Mouse (Mus musculus) kidney, postnatal 0 days (tissue): ENCODE results near the gene Ranbp9. TPM values are rescaled to one million over a fixed set of nuclear protein-coding genes. Genes with fewer than 3 reads are reported as not detected.
A peak's percentile ranks its signal among the peaks of the same experiment; 100 is the strongest.

Experiments
- ATAC-seq: fragments of 200-750 bp; cut with Nextera tagmentation; replicated peaks from 2 replicates; pipeline ENCODE4 v1.8.0; 2017; ENCODE audit warnings: low read depth, moderate number of reproducible peaks, moderate TSS enrichment, moderate library complexity; ENCODE audit not compliant: low FRiP score
- DNase-seq: peaks from one replicate; pipeline ENCODE4 v3.0.0-alpha.2; 2016; ENCODE audit warnings: low spot score
- H3K27ac ChIP-seq: fragments of 300-500 bp; sonication (generic); 2 replicates; pipeline ENCODE4 v1.5.1; 2014; ENCODE audit warnings: mild to moderate bottlenecking
- H3K27me3 ChIP-seq: fragments of 300-500 bp; sonication (generic); 2 replicates; pipeline ENCODE4 v1.6.1; 2014; ENCODE audit warnings: low read length, mixed read lengths; ENCODE audit not compliant: insufficient read depth
- H3K36me3 ChIP-seq: fragments of 300-500 bp; sonication (generic); 2 replicates; pipeline ENCODE4 v1.6.1; 2014; ENCODE audit warnings: low read length, mixed read lengths; ENCODE audit not compliant: insufficient read depth
- H3K4me1 ChIP-seq: fragments of 300-500 bp; sonication (generic); replicated peaks from 2 replicates; pipeline ENCODE4 v1.6.1; 2014; ENCODE audit warnings: antibody characterized with exemption, low read length, mixed read lengths; ENCODE audit not compliant: insufficient read depth
- H3K4me2 ChIP-seq: fragments of 300-500 bp; sonication (generic); 2 replicates; pipeline ENCODE4 v1.6.1; 2014; ENCODE audit warnings: mild to moderate bottlenecking, low read length, moderate library complexity, mixed read lengths
- H3K4me3 ChIP-seq: fragments of 300-500 bp; sonication (generic); replicated peaks from 2 replicates; pipeline ENCODE4 v1.5.1; 2014; ENCODE audit warnings: low read depth, low read length
- H3K9ac ChIP-seq: fragments of 300-500 bp; sonication (generic); 2 replicates; pipeline ENCODE4 v1.6.1; 2014; ENCODE audit warnings: low read depth, low read length
- H3K9me3 ChIP-seq: fragments of 300-500 bp; sonication (generic); replicated peaks from 2 replicates; pipeline ENCODE4 v1.6.1; 2016; ENCODE audit warnings: low read length, inconsistent platforms, mixed read lengths
- CTCF ChIP-seq: IDR thresholded peaks from 2 replicates; pipeline ENCODE4 v1.5.1; 2016; ENCODE audit warnings: antibody characterized with exemption, low read depth, mild to moderate bottlenecking, moderate library complexity
- WGBS: fragments of 180-500 bp; shearing (Covaris S2); extraction: QIAGEN DNeasy Blood & Tissue Kit; methylation state at CpG from one replicate; pipeline ENCODE4 v1.1.7; 2014; 5-methylcytosine and 5-hydroxymethylcytosine counted together
- polyA plus RNA-seq: library from polyadenylated mRNA; unstranded; fragments of >200 nt; fragmentation: Nextera tagmentation; extraction: Ambion mirVana; gene quantifications from 2 replicates; pipeline ENCODE4 v1.2.1, GENCODE M21; 2015

Gene Ranbp9
- polyA plus RNA-seq, 1 experiment from 2014 or later = 10.6 TPM

GRCm38 (mm10) chr13:43413611-43414010, 67.5 kb downstream of the Ranbp9 start:
- 92% methylated on average over 2 of the region's 2 CpGs for WGBS
- no peaks in the 10 kb centered on the region for H3K4me1 ChIP-seq
- H3K4me2 ChIP-seq = no peak overlapping the region
- H3K9ac ChIP-seq = no peak overlapping the region
- no peak overlapping the region for H3K27ac ChIP-seq
- peaks cover 40% of the 10 kb centered on the region; the same call in 1 of the 2 replicates for H3K36me3 ChIP-seq
- H3K27me3 ChIP-seq = no peaks in the 10 kb centered on the region
- TF ChIP-seq CTCF = no peak
- H3K4me3 ChIP-seq = no peak overlapping the region
- DNase-seq (no peak), ATAC-seq (no peak)
- no peaks in the 10 kb centered on the region for H3K9me3 ChIP-seq

DNA sequence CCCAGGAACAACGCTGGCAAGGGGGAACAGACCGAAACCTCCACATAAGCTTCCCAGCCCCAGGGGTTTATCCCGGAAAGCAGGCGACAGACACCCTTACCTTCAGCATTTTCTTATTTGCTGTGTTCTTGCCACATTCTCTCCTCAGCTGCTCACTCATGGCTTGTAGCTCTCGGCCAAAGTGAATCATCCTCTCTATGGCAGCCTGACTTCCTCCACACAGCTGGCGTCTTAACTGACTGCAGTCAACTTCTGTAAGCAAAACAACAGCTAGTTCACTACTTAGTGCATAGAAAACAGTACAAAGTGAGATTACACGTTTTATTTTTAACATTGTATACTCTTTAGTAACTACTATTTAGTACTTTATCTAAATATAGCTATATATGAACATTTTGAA, 68.8 kb downstream of the Ranbp9 start:
- no peak for TF ChIP-seq CTCF
- WGBS = 89% methylated on average over 7 of the region's 7 CpGs
- H3K9ac ChIP-seq = no peak overlapping the region
- DNase-seq (no peak), ATAC-seq (no peak)
- H3K27ac ChIP-seq = no peak overlapping the region
- no peak overlapping the region for H3K4me3 ChIP-seq
- H3K36me3 ChIP-seq = peaks cover 39% of the 10 kb centered on the region; the same call in 1 of the 2 replicates
- H3K9me3 ChIP-seq = no peaks in the 10 kb centered on the region
- H3K27me3 ChIP-seq = no peaks in the 10 kb centered on the region
- H3K4me1 ChIP-seq = no peaks in the 10 kb centered on the region
- H3K4me2 ChIP-seq = no peak overlapping the region

- DNase-seq = no peak
- H3K4me1 ChIP-seq = no peaks in the 10 kb centered on the region
- no peak overlapping the region for H3K27ac ChIP-seq
- H3K9me3 ChIP-seq = no peaks in the 10 kb centered on the region
- no peak overlapping the region for H3K4me3 ChIP-seq
- H3K36me3 ChIP-seq = peaks cover 16% of the 10 kb centered on the region; the same call in 1 of the 2 replicates
- peak overlapping the region; percentile 74; the same call in 1 of the 2 replicates for H3K4me2 ChIP-seq
- no peaks in the 10 kb centered on the region for H3K27me3 ChIP-seq
- no peak for ATAC-seq
- no peak overlapping the region for H3K9ac ChIP-seq
- no peak for TF ChIP-seq CTCF
- 81% methylated on average over 5 of the region's 5 CpGs for WGBS
Observed at GRCm38 (mm10) chr13:43399576-43399975, 81.5 kb downstream of the Ranbp9 start.

DNA sequence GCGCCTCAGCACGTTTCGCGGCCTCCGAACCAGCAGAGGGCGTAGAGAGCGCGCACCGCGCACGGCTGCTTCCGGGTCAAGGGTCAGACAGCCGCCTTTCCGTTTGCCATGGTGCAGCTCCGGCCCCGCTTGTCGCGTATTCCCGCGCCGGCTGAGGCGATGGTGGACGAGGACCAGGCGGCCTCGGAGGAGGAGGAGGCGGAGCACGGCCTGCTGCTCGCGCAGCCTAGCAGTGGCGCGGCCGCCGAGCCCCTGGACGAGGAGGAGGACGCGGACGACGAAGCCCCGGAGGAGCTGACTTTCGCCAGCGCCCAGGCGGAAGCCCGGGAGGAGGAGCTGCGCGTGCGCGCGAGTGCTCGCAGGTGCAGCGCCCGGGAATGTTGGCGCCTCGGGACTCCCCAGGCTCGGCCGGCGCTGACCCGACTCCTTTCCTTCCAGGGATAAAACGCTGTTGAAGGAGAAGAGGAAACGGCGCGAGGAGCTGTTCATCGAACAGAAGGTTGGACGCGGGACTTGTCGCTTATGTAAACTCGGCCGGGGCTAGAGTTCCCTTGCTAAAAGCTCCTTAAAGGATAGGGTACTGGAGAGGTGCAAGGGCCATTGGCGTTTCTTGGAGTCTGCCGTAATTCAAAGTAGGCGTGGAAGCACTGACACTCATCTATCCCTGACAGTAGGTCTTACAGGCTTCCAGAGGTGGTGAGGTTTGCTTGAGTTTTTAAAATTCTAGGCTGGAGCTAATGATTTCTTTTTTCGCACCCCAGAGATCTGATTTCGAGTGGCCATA, 82.6 kb downstream of the Ranbp9 start, which contains the start of gene Nol7:
Gene Nol7 (plus strand): TSS at position 94 of the 784 bp plus-strand sequence.
- peak within 1 kb of the TSS; percentile 90 for H3K9ac ChIP-seq
- ATAC-seq (peak; percentile 88), DNase-seq (peak; percentile 94)
- 2% methylated on average over 72 of the region's 72 CpGs for WGBS
- TF ChIP-seq CTCF = peak; percentile 89
- H3K27me3 ChIP-seq = no peaks in the 10 kb centered on the region
- H3K27ac ChIP-seq = peak within 1 kb of the TSS; percentile 94
- H3K4me1 ChIP-seq = no peaks in the 10 kb centered on the region
- H3K36me3 ChIP-seq = peaks cover 16% of the 10 kb centered on the region; the same call in 1 of the 2 replicates
- H3K4me3 ChIP-seq = peak within 1 kb of the TSS; percentile 91
- peak within 1 kb of the TSS; percentile 74 for H3K4me2 ChIP-seq
- no peaks in the 10 kb centered on the region for H3K9me3 ChIP-seq

- WGBS = 54% methylated on average over 13 of the region's 17 CpGs
- H3K9ac ChIP-seq = no peak overlapping the region; the same call in 1 of the 2 replicates
- no peak for DNase-seq
- no peak for ATAC-seq
- H3K4me1 ChIP-seq = no peaks in the 10 kb centered on the region
- TF ChIP-seq CTCF = no peak
- H3K27ac ChIP-seq = no peak overlapping the region
- no peaks in the 10 kb centered on the region for H3K9me3 ChIP-seq
- peak overlapping the region; percentile 91 for H3K4me3 ChIP-seq
- H3K36me3 ChIP-seq = peaks cover 16% of the 10 kb centered on the region; the same call in 1 of the 2 replicates
- H3K4me2 ChIP-seq = peak overlapping the region; percentile 74; the same call in 1 of the 2 replicates
- H3K27me3 ChIP-seq = no peaks in the 10 kb centered on the region
Observed at GRCm38 (mm10) chr13:43397700-43398296, 83.3 kb downstream of the Ranbp9 start.

GRCm38 (mm10) chr13:43385321-43385720, 95.8 kb downstream of the Ranbp9 start:
- no peak overlapping the region for H3K4me2 ChIP-seq
- DNase-seq (no peak), ATAC-seq (no peak)
- no peak overlapping the region for H3K9ac ChIP-seq
- no peaks in the 10 kb centered on the region for H3K36me3 ChIP-seq
- H3K27ac ChIP-seq = no peak overlapping the region
- no peaks in the 10 kb centered on the region for H3K9me3 ChIP-seq
- H3K27me3 ChIP-seq = no peaks in the 10 kb centered on the region
- no peak for TF ChIP-seq CTCF
- H3K4me1 ChIP-seq = no peaks in the 10 kb centered on the region
- WGBS = 95% methylated on average over 10 of the region's 10 CpGs
- H3K4me3 ChIP-seq = no peak overlapping the region
